Comparison of ENCODE assay signal across 8 mouse cellular contexts in the genomic region with DNA sequence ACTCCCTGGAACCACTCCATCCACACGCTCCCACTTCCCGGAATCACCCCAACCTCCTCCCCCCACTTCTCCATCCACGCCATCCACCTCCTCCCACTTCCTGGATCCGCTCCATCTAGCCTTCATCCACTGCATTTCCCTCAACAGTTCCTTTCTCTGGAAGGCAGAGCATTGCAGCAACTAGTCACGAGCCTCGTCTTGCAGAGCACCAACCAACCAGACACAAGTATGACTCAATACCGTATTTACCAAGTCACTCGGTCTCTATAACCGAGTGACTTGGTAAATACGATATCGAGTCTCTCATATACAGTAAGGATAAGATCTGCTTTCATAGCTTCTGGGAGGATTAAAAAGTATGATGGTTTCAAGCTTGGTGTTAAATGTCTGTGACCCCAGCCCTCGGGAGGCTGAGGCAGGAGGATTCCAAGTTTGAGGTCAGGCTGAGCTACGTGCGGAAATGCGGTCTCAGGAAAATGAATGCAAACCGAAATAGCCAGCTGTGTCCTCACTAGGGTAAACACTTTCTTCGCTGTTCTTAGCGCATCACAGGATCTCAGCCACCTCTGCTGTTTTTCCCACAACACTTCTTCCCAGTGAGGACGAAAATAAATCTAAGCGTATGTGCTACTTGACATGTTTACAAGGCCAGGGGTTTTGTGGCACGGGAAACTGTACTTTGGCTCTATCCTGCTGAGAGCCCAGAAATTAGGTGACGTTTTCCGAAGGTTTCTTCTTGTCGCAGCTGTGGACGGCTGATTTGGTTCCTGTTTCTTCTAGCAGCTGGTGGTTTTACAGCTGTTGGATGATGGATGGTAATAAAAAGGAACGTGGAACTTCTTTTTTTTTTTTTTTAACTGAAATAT. TPM values are rescaled to one million over a fixed set of nuclear protein-coding genes. Genes with fewer than 3 reads are reported as not detected.
DNase-seq lines count a peak whose midpoint lies in the region; ATAC-seq and TF ChIP-seq lines count a peak whose summit lies in the region.
"Had no signal": no experiment of that assay in that cellular context is flagged by ENCODE, and none has a peak within 500 bp of the region (broad histone marks: within the 10 kb centered on the region; RNA-seq: fewer than 3 reads in every experiment).

No protein-coding gene starts in this region.

- ATAC-seq in granulocyte monocyte progenitor cell, adult 5-6 weeks (replicated peaks; ENCODE audit: poor library complexity, severe bottlenecking): peak; percentile 90
- ATAC-seq in liver, embryonic 16.5 days (ENCODE audit: low read depth): peak; percentile 42; the same call in 1 of the 2 replicates
- no peak for ATAC-seq in stomach, postnatal 0 days (ENCODE audit: low FRiP score, low TSS enrichment)
- ATAC-seq: forebrain, embryonic 13.5 days had no signal

- DNase-seq in thymus, postnatal 0 days (ENCODE audit: low spot score): peak; percentile 51
- DNase-seq in thymus, postnatal 36 days: no peak
- peak; percentile 12 for DNase-seq in stomach, postnatal 0 days (ENCODE audit: low spot score)
- no peak for DNase-seq in hindbrain, embryonic 10.5 days (ENCODE audit: low spot score)
- DNase-seq in left cerebral cortex, adult 2 months (ENCODE audit: extremely low spot score in 1 of 2, low spot score in 2 of 2): no peak

- intact Hi-C loops in left cerebral cortex, adult 2 months (cut with DNase I): no loop called here

- H3K36me3 ChIP-seq in liver, embryonic 16.5 days (ENCODE audit: control insufficient read depth, insufficient read depth): no peaks in the 10 kb centered on the region
- no peaks in the 10 kb centered on the region for H3K36me3 ChIP-seq in stomach, postnatal 0 days (ENCODE audit: control insufficient read depth, insufficient read depth, low read length)
- H3K36me3 ChIP-seq in hindbrain, embryonic 10.5 days: peaks cover 27% of the 10 kb centered on the region

- WGBS in liver, embryonic 16.5 days (ENCODE audit: insufficient replicate concordance): 40% methylated on average over 26 of the region's 26 CpGs
- WGBS in stomach, postnatal 0 days: 65% methylated on average over 26 of the region's 26 CpGs
- 92% methylated on average over 26 of the region's 26 CpGs for WGBS in hindbrain, embryonic 10.5 days

- no peaks in the 10 kb centered on the region for H3K27me3 ChIP-seq in liver, embryonic 16.5 days (ENCODE audit: control insufficient read depth, insufficient read depth, low read depth, low read length)
- no peaks in the 10 kb centered on the region for H3K27me3 ChIP-seq in stomach, postnatal 0 days (ENCODE audit: control insufficient read depth, insufficient read depth, low read length)
- no peaks in the 10 kb centered on the region for H3K27me3 ChIP-seq in hindbrain, embryonic 10.5 days (ENCODE audit: insufficient read depth, poor library complexity, severe bottlenecking)
- H3K27me3 ChIP-seq: forebrain, embryonic 13.5 days had no signal

- peaks cover 6% of the 10 kb centered on the region for H3K4me1 ChIP-seq in liver, embryonic 16.5 days (ENCODE audit: control insufficient read depth, low read depth, low read length)
- H3K4me1 ChIP-seq in stomach, postnatal 0 days (replicated peaks; ENCODE audit: control insufficient read depth, insufficient read depth): no peaks in the 10 kb centered on the region
- no peaks in the 10 kb centered on the region for H3K4me1 ChIP-seq in hindbrain, embryonic 10.5 days (replicated peaks)

- H3K4me2 ChIP-seq in liver, embryonic 16.5 days (ENCODE audit: low read depth, low read length): peak overlapping the region; percentile 49
- no peak overlapping the region for H3K4me2 ChIP-seq in stomach, postnatal 0 days (replicated peaks; ENCODE audit: low read depth)
- H3K4me2 ChIP-seq: forebrain, embryonic 13.5 days had no signal

- TF ChIP-seq EP300 in stomach, postnatal 0 days (optimal IDR thresholded peaks at IDR 0.05): no peak

- H3K9me3 ChIP-seq in liver, embryonic 16.5 days (replicated peaks; ENCODE audit: control insufficient read depth, low read length): no peaks in the 10 kb centered on the region
- H3K9me3 ChIP-seq in stomach, postnatal 0 days (ENCODE audit: control insufficient read depth, low read length): no peaks in the 10 kb centered on the region
- no peaks in the 10 kb centered on the region for H3K9me3 ChIP-seq in hindbrain, embryonic 10.5 days
- H3K9me3 ChIP-seq: forebrain, embryonic 13.5 days had no signal

- TF ChIP-seq CTCF in stomach, postnatal 0 days (IDR thresholded peaks at IDR 0.05; ENCODE audit: low read depth): no peak
- TF ChIP-seq CTCF in left cerebral cortex, adult 2 months (IDR thresholded peaks at IDR 0.05): no peak

- peak overlapping the region; percentile 22 for H3K9ac ChIP-seq in liver, embryonic 16.5 days (ENCODE audit: low read depth, low read length)
- H3K9ac ChIP-seq in stomach, postnatal 0 days (ENCODE audit: low read length): no peak overlapping the region
- H3K9ac ChIP-seq: forebrain, embryonic 13.5 days had no signal

- H3K27ac ChIP-seq in liver, embryonic 16.5 days (ENCODE audit: low read length): peak overlapping the region; percentile 36
- H3K27ac ChIP-seq in stomach, postnatal 0 days (replicated peaks): no peak overlapping the region; the same call in 1 of the 2 replicates
- H3K27ac ChIP-seq in hindbrain, embryonic 10.5 days: no peak overlapping the region
- no peak overlapping the region for H3K27ac ChIP-seq in left cerebral cortex, adult 2 months
- H3K27ac ChIP-seq: forebrain, embryonic 13.5 days had no signal

- peak overlapping the region; percentile 43 for H3K4me3 ChIP-seq in liver, embryonic 16.5 days (ENCODE audit: low read depth, low read length)
- H3K4me3 ChIP-seq in stomach, postnatal 0 days (ENCODE audit: low read depth, low read length): no peak overlapping the region
- no peak overlapping the region for H3K4me3 ChIP-seq in hindbrain, embryonic 10.5 days
- no peak overlapping the region for H3K4me3 ChIP-seq in left cerebral cortex, adult 2 months
- H3K4me3 ChIP-seq: forebrain, embryonic 13.5 days had no signal

RNA-seq across cellular contexts. Expression of a gene that starts 48.1 kb away (rescaled TPM):
- 0.04 and 0.05 TPM in 2 replicates for polyA plus RNA-seq in thymus, postnatal 0 days (2015; fragmentation: Nextera tagmentation; extraction: Ambion mirVana)
- total RNA-seq in granulocyte monocyte progenitor cell, adult 5-6 weeks (2014; fragmentation: Nextera tagmentation): not detected in 2 replicates
- not detected in 2 replicates for total RNA-seq in granulocyte monocyte progenitor cell, adult 5-6 weeks (2017)
- polyA plus RNA-seq in liver, embryonic 16.5 days (2015; fragmentation: Nextera tagmentation; extraction: Ambion mirVana): 0.22 and 0.23 TPM in 2 replicates
- polyA plus RNA-seq in stomach, postnatal 0 days (2015; fragmentation: Nextera tagmentation; extraction: Ambion mirVana): 0.76 and 0.81 TPM in 2 replicates
- 0.90 and 2.2 TPM in 2 replicates for polyA plus RNA-seq in hindbrain, embryonic 10.5 days (2016; fragmentation: Nextera tagmentation; extraction: Ambion mirVana)
- 10 to 100 TPM in 1 of 2 experiments, 1 to 10 TPM in 1; 9.1 to 11.5 TPM for total RNA-seq in left cerebral cortex, adult 2 months (2021)

Comparison
In these comparisons a context has a peak if more than half of its experiments do, and no peak if none do; other contexts are left out.
1. DNase-seq: peak in thymus, postnatal 0 days (single experiment) and stomach, postnatal 0 days (single experiment); none in thymus, postnatal 36 days (0 of 2), hindbrain, embryonic 10.5 days (single experiment) and left cerebral cortex, adult 2 months (0 of 2).